Mouse (Mus musculus) adrenal gland, postnatal 4 days (tissue): ENCODE data around the gene Lpcat4. TPM values are rescaled to one million over a fixed set of nuclear protein-coding genes. Genes with fewer than 3 reads are reported as not detected.
"Not testable (repeated sequence)": the region's sequence is repeated elsewhere in the genome, so short reads cannot be mapped to it uniquely, and the experiment has no call there.

Experiments used
- DNase-seq, 2 experiments: peaks; one replicate each; pipeline ENCODE4 v3.0.0; 2021 to 2022; ENCODE audit warnings: low spot score in 2 of 2, mixed read lengths in 2 of 2
- total RNA-seq, 2 experiments: library from RNA; stranded (reverse); gene quantifications; 2 replicates each; pipeline ENCODE4 v1.2.3; 2021

The Lpcat4 gene
- total RNA-seq, 2 experiments from 2014 or later: 8.2 to 12.5 TPM

DNA sequence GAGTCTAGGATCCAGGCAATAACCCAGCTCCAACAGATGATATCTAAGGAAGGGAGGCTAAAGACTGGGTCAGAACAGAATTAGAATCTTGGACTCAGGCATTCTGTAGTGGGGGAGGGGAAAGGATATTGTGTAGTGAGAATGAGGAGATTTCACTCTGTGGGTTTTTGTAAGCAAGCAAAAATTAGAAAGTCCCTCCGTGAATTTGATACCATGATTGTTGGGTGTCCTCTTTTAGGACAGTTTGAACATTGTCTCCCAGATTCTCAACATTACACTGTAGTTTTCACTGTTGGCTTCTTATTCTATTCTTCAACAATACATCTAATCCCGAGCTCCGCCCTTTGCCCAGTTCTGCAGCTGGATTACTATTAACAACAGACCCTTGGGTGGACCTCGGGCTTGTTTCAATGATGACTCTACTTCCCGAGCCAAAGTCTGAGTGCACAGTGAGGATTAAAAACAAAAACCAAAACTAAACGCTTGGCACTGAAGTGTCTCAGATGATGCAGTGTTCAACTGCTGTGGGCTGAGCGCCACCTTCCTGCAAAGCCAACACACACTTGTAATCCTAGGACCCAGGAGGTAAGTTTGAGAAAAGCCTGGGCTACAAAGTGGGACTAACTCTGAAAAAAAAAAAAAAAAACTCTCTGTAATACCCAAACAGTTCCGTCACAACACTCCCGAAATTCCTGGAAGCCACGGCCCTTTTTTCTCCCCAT is 20.1 kb downstream of the Lpcat4 start, which contains the start of gene Nutm1:
Gene Nutm1, minus strand, starts transcription at position 51 of the 722 bp plus-strand sequence.
- no peak for DNase-seq

DNA sequence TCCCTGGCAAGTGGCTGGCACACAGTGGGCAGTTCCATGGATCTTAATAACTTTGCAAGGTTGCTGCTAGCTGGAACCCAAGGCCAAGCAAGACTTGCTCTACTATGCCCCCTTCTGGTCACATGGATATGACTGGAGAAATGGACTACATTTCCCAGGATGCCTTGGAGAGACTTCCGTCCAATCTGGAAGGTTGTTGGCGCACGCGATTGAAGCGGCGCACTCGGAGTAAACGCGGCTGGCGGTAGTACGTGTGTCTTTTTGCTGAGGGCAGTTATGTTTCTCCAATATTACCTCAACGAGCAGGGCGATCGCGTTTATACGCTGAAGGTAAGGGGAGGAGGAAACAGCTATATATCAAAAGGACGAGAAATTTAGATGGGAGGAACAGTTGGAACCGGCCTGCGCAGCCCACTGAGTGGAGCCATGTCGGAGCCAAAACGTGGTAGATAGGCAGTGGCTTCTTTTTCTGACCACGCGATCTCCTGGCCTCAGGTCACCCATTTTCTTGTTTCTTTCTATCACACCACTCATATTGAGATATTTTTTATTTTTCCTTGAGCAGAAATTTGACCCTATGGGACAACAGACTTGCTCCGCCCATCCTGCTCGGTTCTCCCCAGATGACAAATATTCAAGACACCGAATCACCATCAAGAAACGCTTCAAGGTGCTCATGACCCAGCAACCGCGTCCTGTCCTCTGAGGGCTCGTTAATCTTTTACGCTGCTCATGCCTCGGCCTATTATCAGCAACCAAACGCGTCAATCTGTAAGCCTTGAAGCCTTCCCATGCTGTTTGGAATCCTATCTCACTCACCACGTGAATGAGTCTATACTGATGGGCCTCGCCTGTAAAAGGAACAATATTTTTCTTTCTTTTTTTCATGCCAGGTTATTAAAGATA is 22.7 kb downstream of the Lpcat4 start, which contains the start of gene Nop10:
Gene Nop10, plus strand, starts transcription at position 179 of the 906 bp plus-strand sequence.
- DNase-seq: peak; percentile 34 to 66

- DNase-seq: no peak
Observed at GRCm38 (mm10) chr2:112262779-112263295, 23.6 kb downstream of the Lpcat4 start.

GRCm38 (mm10) chr2:112264364-112264763 is 25.1 kb downstream of the Lpcat4 start:
- no peak for DNase-seq

GRCm38 (mm10) chr2:112265448-112266241 is 26.4 kb downstream of the Lpcat4 start, which contains the start of gene Slc12a6:
Gene Slc12a6 (plus strand): TSS chr2:112265825.
- peak; percentile 75 to 83 for DNase-seq

GRCm38 (mm10) chr2:112266242-112266592 is 26.9 kb downstream of the Lpcat4 start, which contains the start of gene Gm21985:
Gene Gm21985 (plus strand): TSS chr2:112266314.
- DNase-seq: peak in 1 of 2 experiments; percentile 33

DNA sequence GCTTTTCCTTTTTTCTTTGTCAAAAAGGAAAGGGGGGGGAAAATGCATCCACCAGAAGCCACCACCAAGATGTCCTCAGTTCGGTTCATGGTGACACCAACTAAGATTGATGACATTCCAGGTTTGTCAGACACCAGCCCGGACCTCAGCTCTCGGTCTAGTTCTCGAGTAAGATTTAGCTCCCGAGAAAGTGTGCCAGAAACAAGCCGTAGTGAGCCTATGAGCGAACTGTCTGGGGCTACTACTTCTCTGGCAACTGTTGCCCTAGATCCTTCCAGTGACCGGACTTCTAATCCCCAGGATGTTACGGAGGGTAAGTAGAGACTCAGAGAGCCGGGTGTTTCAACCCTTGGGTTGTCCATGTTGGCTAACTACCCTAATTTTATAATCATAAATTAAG is 27.5 kb downstream of the Lpcat4 start:
- DNase-seq: no peak

DNA sequence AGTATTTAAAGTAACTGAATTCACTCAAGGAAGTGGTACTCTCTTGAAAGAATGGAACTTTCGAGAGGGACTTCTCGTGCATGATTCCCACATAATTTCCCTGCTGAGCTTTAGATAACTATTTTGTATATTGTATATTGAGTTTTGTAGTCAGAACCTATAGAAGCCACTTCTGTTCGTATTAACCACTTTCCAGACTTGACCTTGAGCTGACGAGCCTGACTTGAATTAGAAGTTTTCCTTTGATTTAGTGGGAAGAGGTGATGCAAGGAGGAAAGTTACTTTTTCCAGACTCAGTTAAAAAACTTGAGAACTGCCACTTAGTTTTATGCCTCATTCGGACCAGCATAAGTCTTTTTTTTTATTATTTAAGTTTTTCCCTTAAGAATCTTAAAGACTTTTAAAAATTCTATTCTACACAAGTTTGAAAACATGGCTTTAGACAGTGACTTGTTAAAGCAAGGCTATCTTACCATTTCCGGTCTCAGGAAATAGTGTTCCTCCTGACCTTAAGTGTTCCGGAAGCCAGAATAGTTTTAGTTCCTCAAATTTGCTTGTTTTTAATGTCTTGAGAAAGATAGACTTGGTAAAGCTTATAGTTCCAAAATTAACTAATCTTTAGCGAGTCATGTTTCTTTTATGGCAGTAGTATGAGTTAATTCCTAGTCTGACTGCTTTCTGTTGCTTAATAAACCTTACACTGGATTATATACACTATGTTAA is 28.4 kb downstream of the Lpcat4 start:
- no peak for DNase-seq

- DNase-seq: no peak
Observed at GRCm38 (mm10) chr2:112270011-112270410, 30.7 kb downstream of the Lpcat4 start.

DNA sequence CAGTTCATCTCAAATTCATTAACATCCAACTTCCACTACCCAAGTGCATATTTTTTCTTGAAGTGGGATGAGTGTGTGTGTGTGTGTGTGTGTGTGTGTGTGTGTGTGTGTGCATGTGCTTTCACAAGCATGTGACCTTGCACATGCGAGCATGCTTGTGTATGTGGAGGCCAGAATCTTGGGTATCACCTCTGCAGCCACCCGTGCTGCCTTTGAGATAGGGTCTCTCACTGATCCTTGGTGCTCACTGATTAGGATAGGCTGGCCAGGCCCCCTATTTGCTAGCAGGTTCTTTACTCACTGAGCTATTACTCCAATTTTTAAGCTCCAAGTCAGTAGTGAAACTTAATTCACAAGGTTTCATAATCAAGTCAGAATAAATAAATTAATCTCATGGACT is 33.6 kb downstream of the Lpcat4 start:
- no peak for DNase-seq

GRCm38 (mm10) chr2:112273474-112273873 is 34.2 kb downstream of the Lpcat4 start:
- no peak for DNase-seq

DNA sequence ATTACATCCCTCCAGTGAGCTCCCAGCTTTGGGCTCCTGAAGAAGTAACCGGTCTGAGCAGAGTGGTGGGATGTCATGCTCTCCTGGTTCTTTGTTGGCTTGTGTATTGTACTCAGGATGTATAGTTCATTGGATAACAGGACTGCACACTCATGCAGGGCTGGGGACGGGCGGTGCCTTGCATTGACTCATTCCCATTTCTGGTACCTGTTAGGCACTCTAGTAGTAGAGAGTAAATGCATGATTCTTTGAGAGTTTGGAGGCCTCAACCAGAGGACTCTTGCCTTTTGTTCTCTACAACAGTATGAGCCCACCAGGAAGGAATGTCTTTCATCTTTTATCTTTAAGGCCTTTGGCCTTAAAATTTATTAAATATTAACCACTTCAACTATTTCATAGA is 37.6 kb downstream of the Lpcat4 start:
- DNase-seq: no peak

DNA sequence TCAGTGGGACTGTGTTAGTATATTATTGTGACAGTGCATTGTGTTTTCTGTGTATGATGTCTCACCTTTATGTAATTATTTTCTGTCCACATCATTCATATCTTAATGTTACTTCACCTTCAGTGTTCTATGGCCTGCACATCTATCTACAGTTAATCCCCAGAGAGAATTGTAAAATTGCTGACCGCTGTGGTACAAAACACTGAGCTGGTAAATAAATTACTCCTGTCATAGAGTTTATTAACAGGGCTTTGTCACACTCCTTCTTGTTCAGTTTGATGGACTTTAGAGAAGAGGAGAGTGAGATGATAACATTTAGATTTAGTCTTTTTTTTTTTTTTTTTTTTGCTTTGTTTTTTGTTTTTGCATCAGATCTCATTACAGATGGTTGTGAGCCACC is 43.6 kb downstream of the Lpcat4 start:
- DNase-seq: no peak

GRCm38 (mm10) chr2:112284363-112285030 is 45.2 kb downstream of the Lpcat4 start:
- DNase-seq: no peak

- no peak for DNase-seq
Observed at GRCm38 (mm10) chr2:112285031-112285390, 45.7 kb downstream of the Lpcat4 start.

- not testable (repeated sequence) for DNase-seq
Observed at GRCm38 (mm10) chr2:112286062-112286461, 46.8 kb downstream of the Lpcat4 start.

DNA sequence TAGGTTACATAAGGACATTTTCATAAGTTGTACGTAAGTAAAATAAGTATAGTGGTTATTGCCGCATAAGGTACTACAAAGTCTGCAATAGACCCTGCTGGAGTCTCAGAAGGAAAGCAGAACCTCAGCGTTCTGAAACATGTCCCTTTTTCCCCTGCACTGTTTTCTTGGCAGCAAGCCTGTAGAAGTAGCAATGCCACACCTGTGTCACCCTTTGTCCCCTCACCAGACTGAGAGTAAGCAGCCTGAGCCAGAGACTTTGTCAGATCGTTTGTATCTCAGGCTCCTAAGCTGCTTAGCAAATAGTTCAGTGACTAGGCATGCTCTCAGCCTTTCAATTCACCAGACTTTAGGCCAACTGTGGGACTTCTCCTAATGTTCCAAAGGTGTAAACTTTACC is 47.8 kb downstream of the Lpcat4 start:
- no peak for DNase-seq

DNA sequence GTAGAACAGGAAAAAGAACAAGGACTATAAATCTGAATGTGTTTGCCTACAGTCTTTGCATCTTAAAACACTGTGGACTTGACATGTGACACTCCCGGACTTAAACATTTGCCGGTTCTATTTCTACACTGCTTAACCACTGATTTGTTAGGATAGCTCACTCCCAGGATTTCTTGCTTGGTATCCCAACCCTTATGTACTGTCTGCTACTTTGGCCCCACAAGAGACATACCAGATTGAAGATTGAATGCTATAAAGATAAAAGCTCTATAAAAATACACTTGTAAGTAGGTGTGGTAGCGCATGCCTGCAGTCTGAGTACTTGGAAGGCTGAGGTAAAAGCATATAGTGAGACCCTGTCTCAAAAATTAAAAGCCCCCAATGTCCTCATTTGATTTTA is 50.2 kb downstream of the Lpcat4 start:
- DNase-seq: no peak

DNA sequence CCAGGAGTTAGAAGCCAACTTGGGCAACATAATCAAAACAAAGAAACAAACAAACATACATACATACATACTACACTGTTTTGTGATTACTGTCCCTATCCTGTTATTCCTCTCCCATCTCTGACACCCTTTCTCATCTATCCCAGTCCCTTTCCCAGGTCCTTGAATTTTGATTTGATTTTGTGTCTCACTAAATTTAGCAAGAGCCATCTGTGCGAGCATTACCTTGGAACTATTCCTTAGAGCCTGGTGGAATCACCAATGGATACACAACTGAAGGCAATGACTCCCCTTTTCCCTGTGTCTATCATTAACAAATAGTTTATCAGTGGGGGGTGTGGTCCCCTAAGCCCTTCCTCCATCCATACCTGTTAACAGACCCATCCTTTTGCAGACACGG is 53.6 kb downstream of the Lpcat4 start:
- no peak for DNase-seq

DNA sequence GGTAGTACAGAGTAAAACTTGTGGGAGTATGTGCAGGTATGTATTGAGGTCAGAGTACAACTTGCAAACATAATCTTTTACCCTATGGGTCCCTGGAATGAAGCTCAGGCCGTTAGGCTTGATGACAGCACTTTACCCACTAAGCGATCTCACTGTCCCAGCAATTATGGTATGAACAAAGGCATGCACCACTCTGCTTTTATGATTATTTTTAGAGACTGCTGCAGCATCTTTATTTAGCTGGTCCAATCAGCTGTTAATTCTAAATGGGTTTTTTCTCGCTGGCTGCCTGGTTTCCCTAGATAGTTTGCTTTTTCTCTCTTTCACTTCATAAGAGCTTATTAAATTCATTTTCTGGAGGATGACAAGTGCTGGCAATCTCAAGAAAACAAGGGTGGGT is 56.9 kb downstream of the Lpcat4 start:
- no peak for DNase-seq
